Mouse (Mus musculus) heart, postnatal 10 days (tissue): ENCODE results near the gene Neb. TPM values are rescaled to one million over a fixed set of nuclear protein-coding genes. Genes with fewer than 3 reads are reported as not detected.
"Not testable (repeated sequence)": the region's sequence is repeated elsewhere in the genome, so short reads cannot be mapped to it uniquely, and the experiment has no call there.

Experiments
- DNase-seq, 2 experiments: peaks; one replicate each; pipeline ENCODE4 v3.0.0; 2021
- intact Hi-C: fragments of 180-260 bp; cut with DNase I; formaldehyde crosslinking; loops from one replicate; pipeline ENCODE4 v1.15.1; 2025
- microRNA-seq, 2 experiments: library from miRNA; unstranded; fragments of <30 nt; microRNA quantifications; one replicate each; pipeline ENCODE4 v1.2.0; 2022
- total RNA-seq, 2 experiments: library from RNA; stranded (reverse); gene quantifications; 2 replicates each; pipeline ENCODE4 v1.2.3; 2021

Gene Neb
- total RNA-seq, 2 experiments from 2014 or later, result 2.1 to 5.1 TPM

GRCm38 (mm10) chr2:52212561-52212961, 165.7 kb downstream of the Neb start:
- intact Hi-C loops, result no loop called here
- DNase-seq, result peak; percentile 15 to 31

DNA sequence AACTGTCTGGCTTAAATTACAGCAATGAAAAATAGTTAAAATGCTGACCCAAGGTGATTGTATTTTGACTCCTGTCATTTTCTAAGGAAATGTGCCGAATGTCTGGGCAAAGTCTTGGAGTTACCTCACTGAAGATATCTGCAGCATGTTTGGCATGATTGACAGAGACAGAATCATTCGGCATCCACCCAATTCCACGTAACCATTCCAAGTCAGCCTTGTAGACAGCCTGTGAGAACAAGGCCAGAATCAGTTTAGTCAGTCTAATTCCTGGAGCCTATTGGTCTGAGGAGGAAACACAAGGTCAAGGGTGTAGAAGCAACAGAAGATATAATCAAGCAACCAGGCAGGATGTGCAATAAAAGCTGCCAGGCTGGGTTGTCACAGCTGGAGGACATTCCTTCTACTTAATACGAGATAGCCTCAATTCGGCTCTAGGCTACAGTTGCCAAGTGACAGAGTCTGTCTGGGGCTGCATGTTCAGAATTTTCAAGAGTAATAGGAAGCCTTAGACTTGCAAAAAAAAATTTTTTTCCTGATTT, 166.8 kb downstream of the Neb start:
- intact Hi-C loops, result no loop called here
- DNase-seq, result peak; percentile 10 to 15

DNA sequence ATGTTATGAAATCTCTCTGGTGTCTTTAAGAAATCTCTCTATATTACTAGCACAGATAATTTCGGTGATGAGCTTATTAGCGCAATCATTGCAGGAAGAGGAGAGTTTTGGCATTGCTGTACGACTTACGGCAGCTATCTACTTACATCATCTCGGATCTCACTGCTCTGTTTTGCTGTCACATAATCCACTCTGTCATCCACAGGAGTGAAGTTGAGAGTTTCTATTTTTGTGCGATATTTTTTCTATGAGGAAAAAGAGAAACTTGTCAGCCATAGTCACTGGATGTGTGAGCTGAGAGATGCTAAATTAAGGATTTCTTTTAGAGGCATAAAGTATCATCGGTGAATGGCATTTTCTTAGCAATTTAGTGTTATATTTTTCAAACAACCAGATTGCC, 167.6 kb downstream of the Neb start:
- intact Hi-C loops, result no loop called here
- no peak for DNase-seq

DNA sequence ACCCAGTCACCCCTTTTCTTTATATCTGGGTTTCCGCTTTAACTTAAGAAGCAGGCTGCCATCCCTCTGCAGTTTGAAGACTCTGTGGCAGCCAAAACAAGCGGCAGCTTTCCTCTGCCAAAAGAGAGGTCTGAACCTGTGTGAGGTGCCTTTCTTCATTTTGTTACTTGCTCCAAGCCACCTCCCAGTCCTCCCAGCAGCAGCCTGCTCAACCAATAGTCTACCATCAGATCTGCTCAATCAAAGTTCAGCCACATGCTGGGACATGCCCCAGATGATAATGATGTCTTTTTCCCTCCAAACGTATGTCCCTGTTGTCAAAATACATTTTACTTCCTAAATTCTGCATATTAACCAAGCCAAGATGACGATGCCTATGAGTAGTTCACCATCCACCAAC, 173.3 kb downstream of the Neb start:
- DNase-seq, result no peak
- intact Hi-C loops, result no loop called here

DNA sequence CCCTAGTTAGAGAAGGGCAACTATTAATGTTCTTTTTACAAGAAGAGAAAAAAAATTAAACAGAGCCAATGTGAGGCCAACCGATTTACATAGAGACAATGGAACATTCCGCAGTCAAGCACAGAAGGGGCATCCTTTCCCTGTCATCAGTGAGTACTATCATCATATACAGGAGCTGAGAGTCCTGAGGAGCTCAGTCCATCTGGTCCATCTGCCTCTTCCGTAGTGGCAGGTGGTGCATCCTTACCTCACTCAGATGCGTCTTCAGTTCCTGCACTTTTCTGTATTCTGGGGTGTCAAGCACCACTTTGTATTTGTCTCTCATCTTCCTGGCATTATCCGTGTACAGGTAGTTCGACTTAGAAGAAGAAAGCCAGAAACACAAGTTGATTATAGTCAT, 184.6 kb downstream of the Neb start:
- intact Hi-C loops, result no loop called here
- no peak for DNase-seq

GRCm38 (mm10) chr2:52179678-52180077, 198.6 kb downstream of the Neb start:
- no peak for DNase-seq
- intact Hi-C loops, result no loop called here

- intact Hi-C loops, result no loop called here
- DNase-seq, result peak; percentile 16 to 25
Observed at GRCm38 (mm10) chr2:52177726-52178125, 200.5 kb downstream of the Neb start.

- DNase-seq, result no peak
- intact Hi-C loops, result no loop called here
Observed at GRCm38 (mm10) chr2:52177184-52177583, 201.1 kb downstream of the Neb start.

GRCm38 (mm10) chr2:52176537-52176936, 201.7 kb downstream of the Neb start:
- intact Hi-C loops, result no loop called here
- DNase-seq, result no peak

- intact Hi-C loops, result no loop called here
- no peak for DNase-seq
Observed at GRCm38 (mm10) chr2:52174951-52175350, 203.3 kb downstream of the Neb start.

DNA sequence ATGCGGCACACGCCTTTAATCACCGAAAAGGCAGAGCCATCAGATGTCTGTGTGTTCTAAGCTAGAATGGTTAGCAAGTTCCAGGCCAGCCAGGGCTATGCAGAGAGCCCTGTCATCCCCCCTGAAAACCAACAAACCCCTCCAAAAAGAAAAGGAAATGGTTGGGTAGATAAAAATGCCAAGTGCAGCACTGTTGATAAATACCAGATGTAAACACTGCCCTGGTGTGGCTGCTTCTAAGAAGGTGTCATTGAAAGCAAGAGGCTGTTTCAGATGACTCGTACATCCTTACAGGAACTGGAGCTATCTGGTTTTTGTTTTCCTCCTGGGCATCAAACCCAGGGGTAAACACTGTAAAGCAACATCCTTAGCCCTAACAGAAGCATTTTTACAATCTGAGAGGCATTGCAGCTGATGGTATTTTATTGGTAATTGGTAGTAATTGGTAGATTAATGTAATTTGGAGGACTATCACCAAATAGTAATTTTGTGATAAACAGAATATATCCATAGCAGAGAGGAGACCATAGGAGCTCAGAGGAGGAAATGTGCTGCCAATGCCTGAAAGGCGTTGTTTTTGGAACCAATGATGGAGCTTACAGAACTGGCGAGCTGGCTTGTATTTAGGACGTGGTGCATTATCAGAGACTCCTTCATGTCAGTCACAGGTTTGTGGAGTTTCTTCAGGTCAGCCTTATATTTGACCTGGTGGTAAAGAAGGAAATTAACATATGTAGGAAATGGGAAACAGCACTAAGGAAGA, 208.8 kb downstream of the Neb start:
- DNase-seq, result no peak
- intact Hi-C loops, result no loop called here

DNA sequence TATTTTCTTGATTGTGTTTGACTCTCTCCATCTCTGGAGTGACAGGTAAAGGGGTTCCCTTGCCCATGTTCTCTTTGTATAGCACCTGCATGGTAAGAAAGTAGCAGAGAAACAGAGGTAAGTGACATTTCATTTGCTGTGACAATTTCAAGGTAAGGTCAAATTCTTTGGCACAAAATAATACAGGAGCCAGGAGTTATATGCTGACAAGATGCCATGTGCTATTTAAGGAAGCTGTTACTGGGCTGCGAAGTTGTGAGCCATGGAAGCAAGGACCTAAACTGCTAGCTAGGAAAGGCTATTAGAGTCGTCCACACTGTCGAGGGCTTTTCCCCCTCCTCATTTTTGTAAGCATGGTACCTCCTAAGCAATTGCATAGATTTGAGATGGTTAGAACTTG, 225.2 kb downstream of the Neb start:
- intact Hi-C loops, result no loop called here
- DNase-seq, result peak; percentile 20 to 37

DNA sequence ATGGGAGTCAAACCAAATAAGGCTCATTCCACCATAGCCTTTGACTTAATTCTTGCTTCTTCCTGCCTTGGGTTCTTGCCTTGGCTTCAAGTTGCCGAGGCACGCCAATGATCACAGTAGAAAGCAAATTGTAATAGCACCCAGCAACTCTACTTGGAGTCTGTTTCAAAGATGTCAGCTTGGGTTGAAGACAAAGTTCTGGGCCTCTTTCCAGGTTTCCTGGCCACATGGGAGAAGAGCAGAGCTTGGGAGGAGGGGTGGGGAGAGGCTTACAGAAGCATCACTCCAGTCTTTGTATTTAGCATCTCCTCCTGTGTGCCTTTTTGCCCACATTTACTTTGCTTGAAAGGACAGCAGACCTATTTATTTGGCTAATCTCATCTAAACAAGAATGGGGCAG, 244.9 kb downstream of the Neb start:
- peak; percentile 48 to 53 for DNase-seq
- intact Hi-C loops, result no loop called here

- intact Hi-C loops, DNase-seq: not testable (repeated sequence)
Observed at GRCm38 (mm10) chr2:52131370-52131769, 246.9 kb downstream of the Neb start.

GRCm38 (mm10) chr2:52114086-52114485, 264.2 kb downstream of the Neb start:
- intact Hi-C loops, result no loop called here
- no peak for DNase-seq

Small RNA genes within 50 kb of the gene (microRNA-seq; reads per million reads assigned to microRNA genes)
- gene Gm22095, result 0 reads per million in 2 experiments

Other genes with a start within 250 kb of the Neb start
- gene Arl5a, start 46.4 kb upstream of the Neb start, total RNA-seq, result 10 to 100 TPM; 45.3 to 48.8 TPM